In genomic region chr10:128668790-128669672, GRCm38 (mm10) we compare ENCODE assay signal across 8 mouse cellular contexts. TPM values are rescaled to one million over a fixed set of nuclear protein-coding genes. Genes with fewer than 3 reads are reported as not detected.
A peak's percentile ranks its signal among the peaks of the same experiment; 100 is the strongest.
DNase-seq lines count a peak whose midpoint lies in the region; ATAC-seq and TF ChIP-seq lines count a peak whose summit lies in the region.

No protein-coding gene starts in this region.

- peaks cover 5% of the 10 kb centered on the region for H3K4me1 ChIP-seq in heart, adult 2 months (ENCODE audit: control insufficient read depth, insufficient read depth, low read length)
- H3K4me1 ChIP-seq in heart, embryonic 15.5 days (replicated peaks) = peaks cover 15% of the 10 kb centered on the region
- peaks cover 22 to 30% of the 10 kb centered on the region in 2 experiments for H3K4me1 ChIP-seq in liver, embryonic 14.5 days (replicated peaks; ENCODE audit: control insufficient read depth in 2 of 2, insufficient read depth in 2 of 2, low read length in 1 of 2)
- H3K4me1 ChIP-seq in neural tube, embryonic 13.5 days (replicated peaks) = peaks cover 28% of the 10 kb centered on the region
- H3K4me1 ChIP-seq in testis, adult 2 months (ENCODE audit: control insufficient read depth, insufficient read depth, low read length) = peaks cover 6% of the 10 kb centered on the region

- DNase-seq in heart, adult 2 months = peak; percentile 20 to 44
- no peak for DNase-seq in heart, adult 8-10 months (ENCODE audit: low spot score)
- DNase-seq in embryo, embryonic 9.5 days (ENCODE audit: extremely low spot score) = peak; percentile 72
- DNase-seq in kidney, postnatal 25 days = peak; percentile 87 to 88
- DNase-seq in liver, embryonic 14.5 days (ENCODE audit: low read depth in 3 of 3, low spot score in 3 of 3) = no peak

- H3K79me2 ChIP-seq in heart, adult 2 months (replicated peaks; ENCODE audit: control insufficient read depth, insufficient read depth, low read length) = no peaks in the 10 kb centered on the region

- H3K27me3 ChIP-seq in heart, adult 2 months (ENCODE audit: control insufficient read depth, insufficient read depth, low read length) = no peaks in the 10 kb centered on the region
- H3K27me3 ChIP-seq in heart, embryonic 15.5 days = no peaks in the 10 kb centered on the region
- peaks cover 9% of the 10 kb centered on the region for H3K27me3 ChIP-seq in liver, embryonic 14.5 days (ENCODE audit: control insufficient read depth, insufficient read depth, low read length)
- no peaks in the 10 kb centered on the region for H3K27me3 ChIP-seq in neural tube, embryonic 13.5 days
- no peaks in the 10 kb centered on the region for H3K27me3 ChIP-seq in testis, adult 2 months (ENCODE audit: control insufficient read depth, insufficient read depth, low read length)

- no peak for TF ChIP-seq POLR2A in heart, adult 2 months (IDR thresholded peaks at IDR 0.05; ENCODE audit: insufficient read depth, low read depth, low read length)
- TF ChIP-seq POLR2A in testis, adult 2 months (IDR thresholded peaks at IDR 0.05; ENCODE audit: control insufficient read depth, low read depth, low read length) = peak; percentile 77

- no peak for TF ChIP-seq EP300 in heart, adult 2 months (IDR thresholded peaks at IDR 0.05; ENCODE audit: insufficient read depth, low read depth, low read length)
- no peak for TF ChIP-seq EP300 in liver, embryonic 14.5 days (IDR thresholded peaks at IDR 0.05; ENCODE audit: low read depth)

- H3K36me3 ChIP-seq in heart, adult 2 months (ENCODE audit: control insufficient read depth, insufficient read depth, low read length) = no peaks in the 10 kb centered on the region
- no peaks in the 10 kb centered on the region for H3K36me3 ChIP-seq in heart, embryonic 15.5 days
- no peaks in the 10 kb centered on the region for H3K36me3 ChIP-seq in liver, embryonic 14.5 days (replicated peaks; ENCODE audit: control insufficient read depth, insufficient read depth, low read depth)
- H3K36me3 ChIP-seq in neural tube, embryonic 13.5 days = peaks cover 15% of the 10 kb centered on the region
- H3K36me3 ChIP-seq in testis, adult 2 months (ENCODE audit: control insufficient read depth, insufficient read depth, low read length) = no peaks in the 10 kb centered on the region

- intact Hi-C loops in heart, adult 2 months (cut with DNase I) = no loop called here

- peak overlapping the region; percentile 91 for H3K4me2 ChIP-seq in heart, embryonic 15.5 days
- peak overlapping the region; percentile 73 for H3K4me2 ChIP-seq in liver, embryonic 14.5 days (ENCODE audit: low read depth)
- H3K4me2 ChIP-seq in neural tube, embryonic 13.5 days = peak overlapping the region; percentile 79

- 4% methylated on average over 42 of the region's 42 CpGs for WGBS in heart, adult 2 months
- WGBS in heart, embryonic 15.5 days = under 1% methylated on average over 42 of the region's 42 CpGs
- WGBS in liver, embryonic 14.5 days (ENCODE audit: insufficient replicate concordance) = 2% methylated on average over 41 of the region's 42 CpGs
- WGBS in neural tube, embryonic 13.5 days = 2% methylated on average over 42 of the region's 42 CpGs

- H3K9ac ChIP-seq in heart, adult 2 months (ENCODE audit: low read depth, low read length) = peak overlapping the region; percentile 51; the same call in 1 of the 2 replicates
- peak overlapping the region; percentile 69 for H3K9ac ChIP-seq in heart, embryonic 15.5 days
- H3K9ac ChIP-seq in liver, embryonic 14.5 days (replicated peaks) = no peak overlapping the region
- peak overlapping the region; percentile 81 for H3K9ac ChIP-seq in neural tube, embryonic 13.5 days

- peak; percentile 48; the same call in 1 of the 2 replicates for ATAC-seq in heart, embryonic 15.5 days (replicated peaks; ENCODE audit: insufficient number of reproducible peaks, insufficient read depth, low FRiP score, low read depth)
- no peak for ATAC-seq in liver, embryonic 14.5 days (ENCODE audit: insufficient read depth)
- ATAC-seq in neural tube, embryonic 13.5 days (ENCODE audit: low read depth) = peak; percentile 59

- no peak overlapping the region for H3K27ac ChIP-seq in heart, adult 2 months
- H3K27ac ChIP-seq in heart, embryonic 15.5 days = peak overlapping the region; percentile 28; the same call in 1 of the 2 replicates
- no peak overlapping the region for H3K27ac ChIP-seq in liver, embryonic 14.5 days
- peak overlapping the region; percentile 62; the same call in 1 of the 2 replicates for H3K27ac ChIP-seq in neural tube, embryonic 13.5 days (replicated peaks)
- H3K27ac ChIP-seq in testis, adult 2 months (ENCODE audit: control insufficient read depth, insufficient read depth, low read depth, low read length) = peak overlapping the region; percentile 88

- no peak for TF ChIP-seq CTCF in heart, adult 2 months (IDR thresholded peaks at IDR 0.05)
- no peak for TF ChIP-seq CTCF in liver, embryonic 14.5 days (IDR thresholded peaks at IDR 0.05; ENCODE audit: low read depth)
- no peak for TF ChIP-seq CTCF in testis, adult 2 months (IDR thresholded peaks at IDR 0.05; ENCODE audit: control insufficient read depth, insufficient read depth, insufficient replicate concordance, low read depth, low read length)

- peak overlapping the region; percentile 50 for H3K4me3 ChIP-seq in heart, adult 2 months
- peak overlapping the region; percentile 77 for H3K4me3 ChIP-seq in heart, embryonic 15.5 days
- H3K4me3 ChIP-seq in liver, embryonic 14.5 days (ENCODE audit: insufficient read depth in 1 of 2, low read depth in 2 of 2, low read length in 2 of 2) = peak overlapping the region; percentile 59 to 63
- H3K4me3 ChIP-seq in neural tube, embryonic 13.5 days = peak overlapping the region; percentile 74
- H3K4me3 ChIP-seq in testis, adult 2 months (ENCODE audit: control insufficient read depth, low read depth, low read length) = peak overlapping the region; percentile 95

- H3K9me3 ChIP-seq in heart, embryonic 15.5 days (replicated peaks) = no peaks in the 10 kb centered on the region
- no peaks in the 10 kb centered on the region for H3K9me3 ChIP-seq in liver, embryonic 14.5 days (ENCODE audit: control insufficient read depth, low read length)
- no peaks in the 10 kb centered on the region for H3K9me3 ChIP-seq in neural tube, embryonic 13.5 days

RNA-seq across cellular contexts. Expression of gene Suox, which starts 4.8 kb away (rescaled TPM):
- total RNA-seq in heart, adult 2 months (2021) = 10 to 100 TPM; 25.6 to 26.6 TPM
- 21.8 and 37.9 TPM in 2 replicates for polyA plus RNA-seq in heart, adult 2 months (2012; rRNA removed)
- total RNA-seq in heart, adult 8-10 months (2022) = 10 to 100 TPM; 23.1 to 28.7 (median 25.9) TPM
- polyA plus RNA-seq in heart, embryonic 15.5 days (2015; fragmentation: Nextera tagmentation; extraction: Ambion mirVana) = 11.1 and 14.4 TPM in 2 replicates
- 8.1 and 8.6 TPM in 2 replicates for polyA plus RNA-seq in liver, embryonic 14.5 days (2012; rRNA removed)
- polyA plus RNA-seq in liver, embryonic 14.5 days (2014; fragmentation: Nextera tagmentation; extraction: Ambion mirVana) = 7.6 and 9.9 TPM in 2 replicates
- polyA plus RNA-seq in neural tube, embryonic 13.5 days (2015; fragmentation: Nextera tagmentation; extraction: Ambion mirVana) = 17.3 and 17.5 TPM in 2 replicates
- 7.0 and 9.7 TPM in 2 replicates for polyA plus RNA-seq in testis, adult 2 months (2012; rRNA removed)

RNA-seq across cellular contexts. Expression of gene Ikzf4, which starts 23.2 kb away (rescaled TPM):
- total RNA-seq in heart, adult 2 months (2021) = 1 to 10 TPM in 1 of 2 experiments, under 1 TPM in 1; 0.97 to 1.8 TPM
- polyA plus RNA-seq in heart, adult 2 months (2012; rRNA removed) = 0.88 TPM in 2 replicates
- total RNA-seq in heart, adult 8-10 months (2022) = 1 to 10 TPM in 1 of 4 experiments, under 1 TPM in 3; 0.49 to 2.3 (median 0.55) TPM
- polyA plus RNA-seq in heart, embryonic 15.5 days (2015; fragmentation: Nextera tagmentation; extraction: Ambion mirVana) = 1.3 and 1.4 TPM in 2 replicates
- 0.13 and 0.18 TPM in 2 replicates for polyA plus RNA-seq in liver, embryonic 14.5 days (2012; rRNA removed)
- 0.05 TPM in 1 of 2 replicates, not detected in the other for polyA plus RNA-seq in liver, embryonic 14.5 days (2014; fragmentation: Nextera tagmentation; extraction: Ambion mirVana)
- 12.1 and 13.2 TPM in 2 replicates for polyA plus RNA-seq in neural tube, embryonic 13.5 days (2015; fragmentation: Nextera tagmentation; extraction: Ambion mirVana)
- 0.84 and 1.2 TPM in 2 replicates for polyA plus RNA-seq in testis, adult 2 months (2012; rRNA removed)

RNA-seq across cellular contexts. Expression of gene Rab5b, which starts 27.0 kb away (rescaled TPM):
- 10 to 100 TPM; 72.8 to 80.0 TPM for total RNA-seq in heart, adult 2 months (2021)
- 68.9 and 111 TPM in 2 replicates for polyA plus RNA-seq in heart, adult 2 months (2012; rRNA removed)
- total RNA-seq in heart, adult 8-10 months (2022) = 10 to 100 TPM; 84.0 to 87.9 (median 85.0) TPM
- polyA plus RNA-seq in heart, embryonic 15.5 days (2015; fragmentation: Nextera tagmentation; extraction: Ambion mirVana) = 61.0 and 67.8 TPM in 2 replicates
- 17.8 and 19.3 TPM in 2 replicates for polyA plus RNA-seq in liver, embryonic 14.5 days (2012; rRNA removed)
- polyA plus RNA-seq in liver, embryonic 14.5 days (2014; fragmentation: Nextera tagmentation; extraction: Ambion mirVana) = 24.5 and 26.2 TPM in 2 replicates
- 103 and 104 TPM in 2 replicates for polyA plus RNA-seq in neural tube, embryonic 13.5 days (2015; fragmentation: Nextera tagmentation; extraction: Ambion mirVana)
- polyA plus RNA-seq in testis, adult 2 months (2012; rRNA removed) = 27.6 and 31.1 TPM in 2 replicates

RNA-seq across cellular contexts. Expression of gene Pmel, which starts 35.0 kb away (rescaled TPM):
- total RNA-seq in heart, adult 2 months (2021) = under 1 TPM; 0.43 to 0.50 TPM
- 0.59 and 0.66 TPM in 2 replicates for polyA plus RNA-seq in heart, adult 2 months (2012; rRNA removed)
- under 1 TPM; 0.29 to 0.79 (median 0.44) TPM for total RNA-seq in heart, adult 8-10 months (2022)
- 2.5 and 2.7 TPM in 2 replicates for polyA plus RNA-seq in heart, embryonic 15.5 days (2015; fragmentation: Nextera tagmentation; extraction: Ambion mirVana)
- 0.27 and 0.31 TPM in 2 replicates for polyA plus RNA-seq in liver, embryonic 14.5 days (2012; rRNA removed)
- polyA plus RNA-seq in liver, embryonic 14.5 days (2014; fragmentation: Nextera tagmentation; extraction: Ambion mirVana) = 0.20 and 0.50 TPM in 2 replicates
- 0.50 and 1.0 TPM in 2 replicates for polyA plus RNA-seq in neural tube, embryonic 13.5 days (2015; fragmentation: Nextera tagmentation; extraction: Ambion mirVana)
- 24.6 and 27.7 TPM in 2 replicates for polyA plus RNA-seq in testis, adult 2 months (2012; rRNA removed)

RNA-seq across cellular contexts. Expression of gene Cdk2, which starts 35.8 kb away (rescaled TPM):
- 10 to 100 TPM in 1 of 2 experiments, 1 to 10 TPM in 1; 8.5 to 10.9 TPM for total RNA-seq in heart, adult 2 months (2021)
- polyA plus RNA-seq in heart, adult 2 months (2012; rRNA removed) = 10.0 and 17.5 TPM in 2 replicates
- total RNA-seq in heart, adult 8-10 months (2022) = 1 to 10 TPM; 8.0 to 8.8 (median 8.5) TPM
- 85.9 and 90.4 TPM in 2 replicates for polyA plus RNA-seq in heart, embryonic 15.5 days (2015; fragmentation: Nextera tagmentation; extraction: Ambion mirVana)
- 38.8 and 40.7 TPM in 2 replicates for polyA plus RNA-seq in liver, embryonic 14.5 days (2012; rRNA removed)
- polyA plus RNA-seq in liver, embryonic 14.5 days (2014; fragmentation: Nextera tagmentation; extraction: Ambion mirVana) = 51.8 and 56.6 TPM in 2 replicates
- polyA plus RNA-seq in neural tube, embryonic 13.5 days (2015; fragmentation: Nextera tagmentation; extraction: Ambion mirVana) = 23.3 and 29.1 TPM in 2 replicates
- 53.1 and 61.0 TPM in 2 replicates for polyA plus RNA-seq in testis, adult 2 months (2012; rRNA removed)

Comparison
In these comparisons a context has a peak if more than half of its experiments do, and no peak if none do; other contexts are left out.
1. DNase-seq: peak in heart, adult 2 months (2 of 2), embryo, embryonic 9.5 days (single experiment) and kidney, postnatal 25 days (2 of 2); none in heart, adult 8-10 months (single experiment) and liver, embryonic 14.5 days (0 of 3).
2. H3K27ac ChIP-seq: peak in heart, embryonic 15.5 days (single experiment), neural tube, embryonic 13.5 days (single experiment) and testis, adult 2 months (single experiment); none in heart, adult 2 months (single experiment) and liver, embryonic 14.5 days (single experiment).
3. Peak in every context shown above with its lines, with median percentiles within 50 percentile points of each other: H3K4me3 ChIP-seq and H3K4me2 ChIP-seq.